Mouse (Mus musculus) olfactory bulb, adult 2 months (tissue): Measurements from ENCODE around the gene Dirc2. TPM values are rescaled to one million over a fixed set of nuclear protein-coding genes. Genes with fewer than 3 reads are reported as not detected.

ENCODE experiments used
- H3K27ac ChIP-seq: fragments of 200-500 bp; 2 replicates; pipeline ENCODE4 v1.5.1; 2012; ENCODE audit warnings: low read depth, low read length; ENCODE audit not compliant: insufficient read depth
- H3K4me1 ChIP-seq: fragments of 200-500 bp; 2 replicates; pipeline ENCODE4 v1.6.1; 2012; ENCODE audit warnings: low read length; ENCODE audit not compliant: control insufficient read depth, insufficient read depth
- H3K4me3 ChIP-seq: fragments of 200-500 bp; 2 replicates; pipeline ENCODE4 v1.5.1; 2012; ENCODE audit warnings: mild to moderate bottlenecking, low read depth, low read length, moderate library complexity; ENCODE audit not compliant: insufficient read depth
- CTCF ChIP-seq: fragments of 200-500 bp; IDR thresholded peaks from 2 replicates; pipeline ENCODE4 v1.5.1; 2012; ENCODE audit warnings: low read depth, mild to moderate bottlenecking, low read length, moderate library complexity; ENCODE audit not compliant: insufficient read depth
- POLR2A ChIP-seq: fragments of 200-500 bp; IDR thresholded peaks from 2 replicates; pipeline ENCODE4 v1.6.1; 2012; ENCODE audit warnings: mild to moderate bottlenecking, low read depth, low read length, moderate library complexity; ENCODE audit not compliant: insufficient read depth
- WGBS: fragments of 180-500 bp; shearing (Covaris S2); methylation state at CpG from one replicate; pipeline ENCODE4 v1.1.7; 2018; 5-methylcytosine and 5-hydroxymethylcytosine counted together
- polyA plus RNA-seq: library from polyadenylated mRNA; stranded (reverse); fragments of >200 nt; gene quantifications from 2 replicates; pipeline ENCODE4 v1.2.4, GENCODE M21; 2012; ENCODE audit warnings: low replicate concordance; ENCODE audit not compliant: missing spikeins, insufficient read depth, insufficient read length

The Dirc2 gene
- polyA plus RNA-seq, 1 experiment, result not detected

DNA sequence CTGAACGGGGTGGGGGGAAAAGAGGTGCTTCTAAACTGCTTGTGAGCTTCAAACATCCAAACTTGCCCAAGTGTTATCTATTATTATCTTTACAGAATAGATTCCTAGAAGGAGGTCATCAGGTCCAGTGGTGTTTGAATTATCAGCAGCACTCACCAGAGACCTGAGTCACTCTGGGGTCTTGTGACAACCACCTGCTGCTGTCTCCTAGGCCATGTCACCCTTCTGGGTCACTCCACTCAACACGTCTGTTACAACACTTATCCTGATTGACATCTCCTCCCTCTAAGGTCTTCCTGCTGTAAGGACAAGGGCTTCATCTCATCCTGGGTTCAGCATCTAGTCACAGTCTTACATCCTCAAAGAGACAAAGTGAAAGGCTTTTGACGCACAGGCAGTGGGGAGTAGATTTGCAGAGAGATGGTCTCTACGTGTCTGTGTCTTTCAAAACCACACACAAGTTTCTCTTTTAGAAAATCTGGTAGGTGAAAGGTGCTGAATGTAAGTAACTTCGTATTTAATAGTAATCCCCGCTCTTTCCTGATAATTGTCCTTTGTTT lies 22.9 kb upstream of the Dirc2 start:
- TF ChIP-seq POLR2A (no peak), CTCF (no peak)
- no peak overlapping the region for H3K4me3 ChIP-seq
- H3K27ac ChIP-seq, result no peak overlapping the region
- WGBS, result 87% methylated on average over 6 of the region's 6 CpGs
- no peaks in the 10 kb centered on the region for H3K4me1 ChIP-seq

DNA sequence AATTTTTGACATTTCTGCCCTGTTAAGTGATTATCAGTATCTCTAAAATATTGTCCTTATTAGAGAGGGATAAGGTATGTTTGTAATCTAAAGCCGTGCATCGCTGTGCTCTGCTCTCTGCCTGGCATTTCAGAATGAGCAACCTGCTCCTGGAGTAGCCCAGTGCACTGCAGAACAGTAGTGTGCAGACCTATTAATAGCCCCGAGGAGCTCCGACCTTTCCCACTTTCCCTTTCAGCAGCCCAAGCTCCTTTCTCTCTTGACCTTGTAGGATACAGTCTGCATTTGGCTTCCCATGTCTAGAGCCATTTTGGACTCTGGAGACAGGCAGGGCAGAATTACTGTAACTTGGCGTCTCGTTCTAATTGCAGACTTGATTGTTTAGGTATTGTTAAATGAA lies 19.2 kb upstream of the Dirc2 start:
- WGBS, result 90% methylated on average over 6 of the region's 6 CpGs
- TF ChIP-seq POLR2A, result no peak
- no peak for TF ChIP-seq CTCF
- Histone ChIP-seq H3K4me1 (no peaks in the 10 kb centered on the region), H3K27ac (no peak overlapping the region), H3K4me3 (no peak overlapping the region)

DNA sequence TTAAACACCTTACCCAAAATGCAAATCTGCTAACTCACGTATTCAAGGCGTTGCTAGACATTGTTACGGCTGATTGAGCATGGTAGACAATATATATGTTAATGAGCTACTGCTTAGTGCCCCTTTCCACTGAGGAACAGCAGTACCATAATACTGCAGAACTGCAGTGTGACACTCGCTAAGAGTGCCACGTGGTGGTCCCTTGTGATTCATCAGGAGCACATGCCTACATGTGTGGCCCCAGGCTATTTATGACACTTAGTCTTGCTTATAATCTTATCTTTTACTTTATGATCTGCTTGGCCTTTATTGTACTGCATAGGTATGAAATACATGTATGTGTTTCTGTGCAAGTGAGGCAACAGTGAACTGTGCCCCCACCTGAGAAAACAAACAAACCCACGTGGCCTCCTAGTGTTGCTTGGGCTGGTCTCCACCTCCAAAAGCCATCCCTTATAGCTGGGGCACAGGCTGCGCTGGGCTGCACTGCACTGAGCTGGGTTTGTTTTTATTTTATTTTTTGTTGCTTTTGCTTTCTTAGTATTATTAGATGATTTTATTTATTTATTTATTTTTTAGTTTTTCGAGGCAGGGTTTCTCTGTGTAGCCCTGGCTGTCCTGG lies 18.5 kb upstream of the Dirc2 start:
- H3K27ac ChIP-seq, result no peak overlapping the region
- WGBS, result 72% methylated on average over 8 of the region's 8 CpGs
- H3K4me1 ChIP-seq, result no peaks in the 10 kb centered on the region
- no peak for TF ChIP-seq POLR2A
- TF ChIP-seq CTCF, result no peak
- H3K4me3 ChIP-seq, result no peak overlapping the region

DNA sequence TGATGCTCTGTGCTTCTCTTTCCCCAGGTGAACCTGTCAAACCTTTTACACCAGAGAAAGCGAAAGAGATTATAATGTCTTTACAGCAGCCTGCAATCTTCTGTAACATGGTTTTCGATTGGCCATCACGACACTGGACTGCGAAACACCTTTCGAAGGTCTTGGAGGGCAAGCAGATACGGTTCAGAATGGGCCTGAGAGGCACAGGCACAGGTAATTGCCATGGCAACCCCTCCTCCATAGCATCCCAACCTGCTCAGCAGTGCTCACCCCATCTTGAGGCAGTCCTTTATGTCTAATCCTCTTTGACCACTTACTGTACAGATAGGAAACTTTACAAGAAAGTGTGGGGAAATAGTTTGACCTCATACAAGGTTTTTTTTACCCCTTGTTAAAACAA lies 18.0 kb upstream of the Dirc2 start:
- Histone ChIP-seq H3K27ac (no peak overlapping the region), H3K4me1 (no peaks in the 10 kb centered on the region), H3K4me3 (no peak overlapping the region)
- no peak for TF ChIP-seq CTCF
- no peak for TF ChIP-seq POLR2A
- 88% methylated on average over 6 of the region's 6 CpGs for WGBS

DNA sequence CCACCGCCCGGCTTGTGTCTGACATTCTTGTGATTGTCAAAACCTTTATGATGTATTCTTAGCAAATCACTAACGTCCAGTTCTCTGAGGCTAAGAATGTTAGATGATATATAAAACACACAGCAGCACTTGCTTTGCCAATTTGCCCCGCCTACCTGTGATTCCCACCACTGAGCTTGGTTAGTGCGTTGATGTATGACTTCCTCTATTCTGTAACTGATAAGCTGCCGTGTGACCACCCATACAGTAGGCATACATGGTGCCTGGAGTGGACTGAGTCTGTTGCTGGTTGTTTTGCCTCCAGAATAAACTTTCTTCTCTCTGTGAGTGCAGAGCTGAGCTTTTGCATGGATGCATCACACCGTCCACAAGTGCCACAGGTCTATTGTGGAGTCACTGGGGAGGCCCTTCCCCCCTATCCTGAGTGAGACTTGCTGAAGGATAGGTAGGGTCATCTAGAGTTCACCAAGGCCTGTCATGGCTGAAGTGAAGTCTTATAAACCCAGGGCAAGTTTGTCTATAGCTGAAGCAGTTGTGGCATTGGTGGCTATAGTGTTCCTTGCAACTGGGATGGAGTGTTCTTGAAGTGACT lies 15.1 kb upstream of the Dirc2 start:
- Histone ChIP-seq H3K27ac (no peak overlapping the region), H3K4me3 (no peak overlapping the region), H3K4me1 (no peaks in the 10 kb centered on the region; the same call in 1 of the 2 replicates)
- TF ChIP-seq POLR2A, result no peak
- TF ChIP-seq CTCF, result no peak
- 91% methylated on average over 7 of the region's 7 CpGs for WGBS

DNA sequence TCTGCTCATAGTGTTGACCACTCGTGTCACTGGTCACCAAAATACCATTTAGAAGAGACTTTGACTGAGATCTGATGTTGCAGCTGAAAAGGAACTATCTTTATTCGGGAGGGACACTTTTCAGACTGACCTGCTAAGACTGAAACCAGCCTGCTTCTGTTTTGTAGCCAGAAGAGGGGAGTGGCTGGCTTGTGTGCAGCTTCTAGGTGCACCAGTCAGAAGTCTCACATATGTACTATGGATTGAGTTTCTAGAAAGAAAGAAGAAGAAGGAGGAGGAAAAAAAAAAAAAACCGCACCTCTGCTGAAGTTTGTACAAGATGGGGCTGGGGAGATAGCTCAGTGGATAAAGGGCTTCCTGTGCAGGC lies 14.0 kb upstream of the Dirc2 start:
- Histone ChIP-seq H3K27ac (no peak overlapping the region), H3K4me3 (no peak overlapping the region), H3K4me1 (no peaks in the 10 kb centered on the region; the same call in 1 of the 2 replicates)
- no peak for TF ChIP-seq POLR2A
- TF ChIP-seq CTCF, result no peak
- WGBS, result 86% methylated on average over 3 of the region's 3 CpGs

DNA sequence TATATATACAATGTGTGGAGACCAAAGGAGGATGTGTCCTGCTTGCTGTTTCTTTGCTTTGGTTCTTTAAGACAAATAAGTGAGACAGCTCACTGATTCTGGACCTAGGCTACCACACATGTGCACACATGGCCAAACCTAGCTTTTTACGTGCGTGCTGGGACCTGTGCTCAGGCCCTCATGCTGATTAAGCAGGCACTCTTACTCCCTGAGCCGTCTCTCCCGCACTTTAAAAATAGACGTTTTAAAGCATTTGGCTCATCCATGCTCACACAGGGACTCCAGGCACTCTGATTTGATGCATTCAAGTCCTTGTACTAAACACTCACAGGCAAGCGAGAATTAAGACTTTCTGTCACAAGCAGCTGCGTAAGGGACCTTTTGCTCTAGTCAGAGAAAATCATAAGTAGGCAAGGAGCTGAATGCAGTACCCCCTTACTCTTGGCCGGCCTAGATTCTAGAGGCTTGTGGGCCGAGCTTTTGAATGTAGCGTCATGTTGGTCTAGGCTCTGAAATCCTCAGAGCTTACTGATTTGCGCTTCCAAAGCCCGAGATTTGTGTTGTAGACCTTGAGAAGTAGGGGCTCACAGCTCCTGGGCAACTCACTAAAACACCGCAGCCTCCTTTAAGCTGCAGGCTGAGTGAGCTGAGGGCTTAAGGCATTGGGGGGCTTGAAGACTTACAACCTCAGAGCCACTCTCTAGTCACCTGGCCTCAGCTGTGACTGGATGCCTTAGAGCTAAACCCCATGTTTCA lies 13.5 kb upstream of the Dirc2 start:
- TF ChIP-seq POLR2A, result no peak
- TF ChIP-seq CTCF, result no peak
- 75% methylated on average over 13 of the region's 13 CpGs for WGBS
- no peaks in the 10 kb centered on the region; the same call in 1 of the 2 replicates for H3K4me1 ChIP-seq
- H3K4me3 ChIP-seq, result no peak overlapping the region
- no peak overlapping the region for H3K27ac ChIP-seq

DNA sequence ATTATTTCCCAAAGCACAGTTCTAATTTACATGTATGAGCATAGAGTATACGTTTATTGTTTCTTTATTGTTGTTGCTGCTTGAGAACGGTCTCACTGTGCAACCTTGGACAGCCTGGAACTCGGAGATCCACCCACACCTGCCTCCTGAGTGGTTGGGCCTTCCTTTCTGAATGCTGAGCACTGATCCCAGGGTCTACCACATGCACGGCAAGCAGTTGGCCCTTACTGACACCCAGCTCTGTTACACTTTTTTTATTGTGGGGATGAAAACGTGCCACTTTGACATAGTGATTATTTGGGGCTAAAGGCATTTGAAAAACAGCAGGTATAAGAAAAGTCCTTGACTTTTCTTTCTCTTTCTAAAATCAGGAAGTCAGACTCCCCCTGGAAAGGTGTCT lies 12.5 kb upstream of the Dirc2 start:
- TF ChIP-seq POLR2A, result no peak
- no peak for TF ChIP-seq CTCF
- 87% methylated on average over 5 of the region's 5 CpGs for WGBS
- H3K27ac ChIP-seq, result no peak overlapping the region

DNA sequence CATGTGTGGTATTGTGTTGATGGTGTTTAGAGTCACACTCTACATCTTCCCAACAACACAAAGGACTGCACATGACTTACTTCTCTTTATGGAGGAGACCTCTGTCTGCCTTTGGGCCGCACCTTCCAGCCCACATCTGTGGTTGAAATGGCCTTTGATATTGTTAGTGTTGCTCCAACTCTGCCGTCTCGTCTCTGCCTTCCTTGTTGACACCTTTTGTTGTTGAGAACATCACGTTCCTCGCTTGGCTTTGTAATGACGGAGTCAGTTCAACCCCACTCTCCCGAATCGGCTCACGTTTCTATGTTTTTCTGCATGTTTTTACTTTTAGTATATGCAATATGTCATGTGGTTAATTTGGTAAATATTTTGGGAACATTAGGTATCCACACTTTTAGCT lies 11.9 kb upstream of the Dirc2 start:
- Histone ChIP-seq H3K4me1 (no peaks in the 10 kb centered on the region; the same call in 1 of the 2 replicates), H3K27ac (no peak overlapping the region), H3K4me3 (no peak overlapping the region)
- TF ChIP-seq CTCF, result no peak
- TF ChIP-seq POLR2A, result no peak
- 89% methylated on average over 9 of the region's 9 CpGs for WGBS

More for the DNA sequence above, 12.5 kb upstream of the Dirc2 start:
- H3K4me1 ChIP-seq, result no peaks in the 10 kb centered on the region; the same call in 1 of the 2 replicates
- H3K4me3 ChIP-seq, result no peak overlapping the region
